In genomic region chr19:59943322-59943871, GRCm38 (mm10) we compare ENCODE assay signal across 8 mouse cellular contexts. TPM values are rescaled to one million over a fixed set of nuclear protein-coding genes. Genes with fewer than 3 reads are reported as not detected.
A peak's percentile ranks its signal among the peaks of the same experiment; 100 is the strongest.
DNase-seq lines count a peak whose midpoint lies in the region; ATAC-seq and TF ChIP-seq lines count a peak whose summit lies in the region.

Gene Rab11fip2 (minus strand): TSS chr19:59943654.

- no peak within 1 kb of the TSS for H3K27ac ChIP-seq in ES-E14 (ENCODE audit: insufficient read depth, low read depth, low read length, poor library complexity, severe bottlenecking)
- peak within 1 kb of the TSS; percentile 83 for H3K27ac ChIP-seq in forebrain, embryonic 15.5 days (replicated peaks)
- peak within 1 kb of the TSS; percentile 86 for H3K27ac ChIP-seq in neural tube, embryonic 14.5 days (ENCODE audit: low read depth, low read length)
- peak within 1 kb of the TSS; percentile 99 for H3K27ac ChIP-seq in testis, adult 2 months (ENCODE audit: control insufficient read depth, insufficient read depth, low read depth, low read length)

- ATAC-seq in forebrain, embryonic 15.5 days (replicated peaks), result peak; percentile 98
- peak; percentile 98 for ATAC-seq in neural tube, embryonic 14.5 days (ENCODE audit: low read depth)

- no peaks in the 10 kb centered on the region for H3K9me3 ChIP-seq in ES-E14 (ENCODE audit: control insufficient read depth, insufficient read depth, low read depth, low read length)
- H3K9me3 ChIP-seq in forebrain, embryonic 15.5 days, result no peaks in the 10 kb centered on the region
- H3K9me3 ChIP-seq in neural tube, embryonic 14.5 days (ENCODE audit: control insufficient read depth, low read length), result no peaks in the 10 kb centered on the region

- H3K4me3 ChIP-seq in ES-E14 (ENCODE audit: insufficient read depth in 1 of 2, low read depth in 1 of 2, low read length in 2 of 2, poor library complexity in 1 of 2, severe bottlenecking in 1 of 2), result peak within 1 kb of the TSS; percentile 69 to 88
- H3K4me3 ChIP-seq in forebrain, embryonic 15.5 days, result peak within 1 kb of the TSS; percentile 69
- H3K4me3 ChIP-seq in neural tube, embryonic 14.5 days (ENCODE audit: low read depth, low read length), result peak within 1 kb of the TSS; percentile 76
- peak within 1 kb of the TSS; percentile 95 for H3K4me3 ChIP-seq in testis, adult 2 months (ENCODE audit: control insufficient read depth, low read depth, low read length)

- under 1% methylated on average over 64 of the region's 72 CpGs for WGBS in forebrain, embryonic 15.5 days
- under 1% methylated on average over 72 of the region's 72 CpGs for WGBS in neural tube, embryonic 14.5 days

- peak; percentile 63 for TF ChIP-seq POLR2A in testis, adult 2 months (IDR thresholded peaks at IDR 0.05; ENCODE audit: control insufficient read depth, low read depth, low read length)

- DNase-seq in ES-E14 (ENCODE audit: low read depth, low spot score), result peak; percentile 65
- peak; percentile 83 for DNase-seq in cerebellum, adult 11 months
- peak; percentile 79 for DNase-seq in heart, postnatal 25 days (ENCODE audit: low spot score)
- DNase-seq in layer of hippocampus, adult 18-20 months (ENCODE audit: low spot score in 2 of 2), result peak; percentile 74 to 87
- peak; percentile 82 to 84 for DNase-seq in lung, adult 18-20 months

- H3K27me3 ChIP-seq in forebrain, embryonic 15.5 days, result no peaks in the 10 kb centered on the region
- no peaks in the 10 kb centered on the region; the same call in 1 of the 2 replicates for H3K27me3 ChIP-seq in neural tube, embryonic 14.5 days (ENCODE audit: control insufficient read depth, insufficient read depth, low read length)
- no peaks in the 10 kb centered on the region for H3K27me3 ChIP-seq in testis, adult 2 months (ENCODE audit: control insufficient read depth, insufficient read depth, low read length)

- in situ Hi-C loops in ES-E14 (cut with MboI; ENCODE audit: low sequenced_read_pairs in 2 of 2, unreplicated experiment in 2 of 2), result no loop called here

- peak within 1 kb of the TSS; percentile 52 for H3K4me2 ChIP-seq in forebrain, embryonic 15.5 days (replicated peaks)
- peak within 1 kb of the TSS; percentile 76 for H3K4me2 ChIP-seq in neural tube, embryonic 14.5 days (ENCODE audit: low read depth, low read length)

- H3K36me3 ChIP-seq in ES-E14 (ENCODE audit: control insufficient read depth, insufficient read depth, low read length, poor library complexity, severe bottlenecking), result no peaks in the 10 kb centered on the region
- H3K36me3 ChIP-seq in forebrain, embryonic 15.5 days, result no peaks in the 10 kb centered on the region
- H3K36me3 ChIP-seq in neural tube, embryonic 14.5 days (ENCODE audit: control insufficient read depth, insufficient read depth, low read length), result no peaks in the 10 kb centered on the region
- H3K36me3 ChIP-seq in testis, adult 2 months (ENCODE audit: control insufficient read depth, insufficient read depth, low read length), result no peaks in the 10 kb centered on the region

- H3K9ac ChIP-seq in ES-E14 (ENCODE audit: insufficient read depth, low read depth, low read length, poor library complexity, severe bottlenecking), result peak within 1 kb of the TSS; percentile 87
- peak within 1 kb of the TSS; percentile 80 for H3K9ac ChIP-seq in forebrain, embryonic 15.5 days (replicated peaks)
- H3K9ac ChIP-seq in neural tube, embryonic 14.5 days (replicated peaks; ENCODE audit: low read depth, low read length), result peak within 1 kb of the TSS; percentile 88

- peaks cover 0 to 2% of the 10 kb centered on the region in 2 experiments; a peak in 1 of 4 replicates for H3K4me1 ChIP-seq in ES-E14 (ENCODE audit: control insufficient read depth in 2 of 2, insufficient read depth in 2 of 2, low read length in 2 of 2, poor library complexity in 1 of 2)
- peaks cover 36% of the 10 kb centered on the region for H3K4me1 ChIP-seq in forebrain, embryonic 15.5 days
- H3K4me1 ChIP-seq in neural tube, embryonic 14.5 days (ENCODE audit: control insufficient read depth, insufficient read depth, low read length), result peaks cover 20% of the 10 kb centered on the region
- peaks cover 6% of the 10 kb centered on the region for H3K4me1 ChIP-seq in testis, adult 2 months (ENCODE audit: control insufficient read depth, insufficient read depth, low read length)

- intact Hi-C loops in heart, postnatal 25 days (cut with DNase I), result loop anchor here (5.0 to 10.0 kb wide), 2 partner anchors 284 to 641 kb away; partner anchors contain the start of genes Cacul1 and Fam204a

- TF ChIP-seq CTCF in testis, adult 2 months (IDR thresholded peaks at IDR 0.05; ENCODE audit: control insufficient read depth, insufficient read depth, insufficient replicate concordance, low read depth, low read length), result no peak

TF ChIP-seq in ES-E14, 5 proteins besides CTCF, POLR2A, EP300 and RAD21:
- TF ChIP-seq ZC3H11A (IDR thresholded peaks at IDR 0.05; ENCODE audit: borderline replicate concordance, low read depth, low read length) (no peak), HCFC1 (IDR thresholded peaks at IDR 0.05; ENCODE audit: borderline replicate concordance, insufficient read depth, low read length) (no peak), ZNF384 (IDR thresholded peaks at IDR 0.05; ENCODE audit: low read depth, low read length) (no peak), MAFK (IDR thresholded peaks at IDR 0.05; ENCODE audit: insufficient read depth, low read depth, low read length) (no peak), CHD2 (IDR thresholded peaks at IDR 0.05; ENCODE audit: low read depth, low read length) (no peak)

RNA-seq across cellular contexts. Expression of gene Rab11fip2, which starts in this region (rescaled TPM):
- 5.5 and 6.4 TPM in 2 replicates for total RNA-seq in ES-E14 (2012; rRNA removed)
- 11.8 and 12.6 TPM in 2 replicates for polyA plus RNA-seq in forebrain, embryonic 15.5 days (2015; fragmentation: Nextera tagmentation; extraction: Ambion mirVana)
- 1 to 10 TPM; 9.8 to 9.9 TPM for total RNA-seq in heart, postnatal 25 days (2021)
- 10 to 100 TPM; 67.7 to 71.4 TPM for total RNA-seq in layer of hippocampus, adult 18-20 months (2021)
- polyA plus RNA-seq in neural tube, embryonic 14.5 days (2014; fragmentation: Nextera tagmentation; extraction: Ambion mirVana), result 11.9 and 18.3 TPM in 2 replicates
- 15.3 and 15.9 TPM in 2 replicates for polyA plus RNA-seq in testis, adult 2 months (2012; rRNA removed)
